Mouse (Mus musculus): ENCODE results near the gene Lrpap1. TPM values are rescaled to one million over a fixed set of nuclear protein-coding genes. Genes with fewer than 3 reads are reported as not detected.
A peak's percentile ranks its signal among the peaks of the same experiment; 100 is the strongest.

Gene Lrpap1
- total RNA-seq, 2 experiments from 2014 or later = 150 to 152 TPM

GRCm38 (mm10) chr5:35056604-35057432, 48.7 kb downstream of the Lrpap1 start, which contains the start of gene Dok7:
Gene Dok7, plus strand, starts transcription at chr5:35056766.
- peak; percentile 60 to 64 for DNase-seq

- DNase-seq = no peak
Measured at GRCm38 (mm10) chr5:35055076-35055475, 50.5 kb downstream of the Lrpap1 start.

GRCm38 (mm10) chr5:35054628-35055027, 50.9 kb downstream of the Lrpap1 start:
- no peak for DNase-seq

DNA sequence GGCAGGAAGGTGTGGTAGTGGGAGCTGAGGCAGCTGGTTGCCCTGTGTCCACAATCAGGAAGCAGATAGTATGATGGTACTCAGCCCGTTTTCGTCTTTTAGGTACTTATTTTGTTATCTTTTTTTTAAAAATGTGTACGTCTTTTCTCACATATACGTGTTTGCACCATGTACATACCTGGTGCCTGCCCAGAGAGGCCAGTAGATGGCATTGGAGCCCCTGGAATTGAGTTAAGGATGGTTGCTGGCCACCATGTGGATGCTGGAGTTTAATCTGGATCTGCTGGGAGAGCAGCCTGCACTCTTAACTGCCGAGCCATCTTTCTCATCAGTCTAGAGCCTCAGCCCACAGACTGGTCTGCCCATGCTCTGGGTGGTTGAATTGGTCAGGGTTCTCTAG, 55.0 kb downstream of the Lrpap1 start:
- no peak for DNase-seq

DNA sequence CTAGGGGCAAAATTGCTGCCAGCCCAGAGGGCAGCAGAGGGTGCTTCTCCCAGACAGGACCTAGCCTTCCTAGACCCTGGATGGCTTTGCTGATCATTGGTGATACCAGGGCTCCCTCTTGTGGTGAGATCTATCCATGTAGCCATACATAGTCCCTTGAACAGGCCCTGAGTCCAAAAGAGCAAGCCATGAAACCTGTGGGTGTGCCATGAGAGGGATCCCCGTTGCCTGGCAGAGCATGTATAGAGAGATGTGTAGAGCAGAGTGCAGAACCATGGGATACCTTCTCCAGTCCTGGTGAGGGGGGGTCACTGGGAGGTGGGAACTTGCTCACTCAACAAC, 62.5 kb downstream of the Lrpap1 start:
- DNase-seq = peak; percentile 51 to 71

- no peak for DNase-seq
Measured at GRCm38 (mm10) chr5:35042431-35043109, 63.0 kb downstream of the Lrpap1 start.

Other genes starting within 250 kb of the Lrpap1 start
- 1 to 10 TPM; 5.6 to 8.0 TPM for gene Msantd1, start 197.8 kb downstream of the Lrpap1 start, total RNA-seq (2021)
- gene Rgs12, start 156.3 kb downstream of the Lrpap1 start, total RNA-seq (2021) = 10 to 100 TPM; 42.4 to 47.1 TPM
- 1 to 10 TPM in 1 of 2 experiments, under 1 TPM in 1; 0.65 to 1.5 TPM for gene Hgfac, start 64.3 kb downstream of the Lrpap1 start, total RNA-seq (2021)
- 10 to 100 TPM; 15.5 to 22.3 TPM for gene Dok7, start 49.0 kb downstream of the Lrpap1 start, total RNA-seq (2021)
- 10 to 100 TPM; 26.9 to 27.2 TPM for gene Adra2c, start 172.6 kb upstream of the Lrpap1 start, total RNA-seq (2021)